Mouse (Mus musculus): Measurements from ENCODE around the gene Gm11437.

Gene Gm11437

GRCm38 (mm10) chr11:84167046-84167526, at the start of gene Gm11437:
Gene Gm11437 (minus strand): TSS chr11:84167476.
- DNase-seq (ENCODE audit: inconsistent ontology term): no peak

GRCm38 (mm10) chr11:84210876-84211275, 43.6 kb upstream of the Gm11437 start:
- no peak for DNase-seq (ENCODE audit: inconsistent ontology term)

GRCm38 (mm10) chr11:84205776-84206175, 38.5 kb upstream of the Gm11437 start:
- no peak for DNase-seq (ENCODE audit: inconsistent ontology term)

GRCm38 (mm10) chr11:84197607-84198402, 30.5 kb upstream of the Gm11437 start:
- peak; percentile 30 for DNase-seq (ENCODE audit: inconsistent ontology term)

- no peak for DNase-seq (ENCODE audit: inconsistent ontology term)
Measured at GRCm38 (mm10) chr11:84194751-84195150, 27.5 kb upstream of the Gm11437 start.

GRCm38 (mm10) chr11:84193249-84193648, 26.0 kb upstream of the Gm11437 start:
- no peak for DNase-seq (ENCODE audit: inconsistent ontology term)

- no peak for DNase-seq (ENCODE audit: inconsistent ontology term)
Measured at GRCm38 (mm10) chr11:84190581-84191233, 23.4 kb upstream of the Gm11437 start.

GRCm38 (mm10) chr11:84188530-84188929, 21.3 kb upstream of the Gm11437 start:
- no peak for DNase-seq (ENCODE audit: inconsistent ontology term)

- no peak for DNase-seq (ENCODE audit: inconsistent ontology term)
Measured at GRCm38 (mm10) chr11:84181286-84181685, 14.0 kb upstream of the Gm11437 start.

GRCm38 (mm10) chr11:84179954-84180598, 12.8 kb upstream of the Gm11437 start:
- peak; percentile 91 for DNase-seq (ENCODE audit: inconsistent ontology term)

- DNase-seq (ENCODE audit: inconsistent ontology term): peak; percentile 99
Measured at GRCm38 (mm10) chr11:84179226-84179953, 12.1 kb upstream of the Gm11437 start.

GRCm38 (mm10) chr11:84178571-84178970, 11.3 kb upstream of the Gm11437 start:
- peak; percentile 4 for DNase-seq (ENCODE audit: inconsistent ontology term)

- no peak for DNase-seq (ENCODE audit: inconsistent ontology term)
Measured at GRCm38 (mm10) chr11:84172539-84173435, 5.5 kb upstream of the Gm11437 start.

- peak; percentile 29 for DNase-seq (ENCODE audit: inconsistent ontology term)
Measured at GRCm38 (mm10) chr11:84168701-84169288, 1.5 kb upstream of the Gm11437 start.

- DNase-seq (ENCODE audit: inconsistent ontology term): no peak
Measured at GRCm38 (mm10) chr11:84164561-84164960, 2.7 kb downstream of the Gm11437 start.

GRCm38 (mm10) chr11:84164123-84164522, 3.2 kb downstream of the Gm11437 start:
- DNase-seq (ENCODE audit: inconsistent ontology term): no peak

- DNase-seq (ENCODE audit: inconsistent ontology term): no peak
Measured at GRCm38 (mm10) chr11:84156535-84157262, 10.6 kb downstream of the Gm11437 start.

- DNase-seq (ENCODE audit: inconsistent ontology term): no peak
Measured at GRCm38 (mm10) chr11:84150884-84151283, 16.4 kb downstream of the Gm11437 start.

GRCm38 (mm10) chr11:84146081-84146480, 21.2 kb downstream of the Gm11437 start:
- DNase-seq (ENCODE audit: inconsistent ontology term): no peak

Measured in Muller cell, postnatal 12 days (primary cell).